Mouse (Mus musculus): Measurements from ENCODE around the gene F2. TPM values are rescaled to one million over a fixed set of nuclear protein-coding genes. Genes with fewer than 3 reads are reported as not detected.

The F2 gene
- polyA plus RNA-seq, 1 experiment, result not detected

DNA sequence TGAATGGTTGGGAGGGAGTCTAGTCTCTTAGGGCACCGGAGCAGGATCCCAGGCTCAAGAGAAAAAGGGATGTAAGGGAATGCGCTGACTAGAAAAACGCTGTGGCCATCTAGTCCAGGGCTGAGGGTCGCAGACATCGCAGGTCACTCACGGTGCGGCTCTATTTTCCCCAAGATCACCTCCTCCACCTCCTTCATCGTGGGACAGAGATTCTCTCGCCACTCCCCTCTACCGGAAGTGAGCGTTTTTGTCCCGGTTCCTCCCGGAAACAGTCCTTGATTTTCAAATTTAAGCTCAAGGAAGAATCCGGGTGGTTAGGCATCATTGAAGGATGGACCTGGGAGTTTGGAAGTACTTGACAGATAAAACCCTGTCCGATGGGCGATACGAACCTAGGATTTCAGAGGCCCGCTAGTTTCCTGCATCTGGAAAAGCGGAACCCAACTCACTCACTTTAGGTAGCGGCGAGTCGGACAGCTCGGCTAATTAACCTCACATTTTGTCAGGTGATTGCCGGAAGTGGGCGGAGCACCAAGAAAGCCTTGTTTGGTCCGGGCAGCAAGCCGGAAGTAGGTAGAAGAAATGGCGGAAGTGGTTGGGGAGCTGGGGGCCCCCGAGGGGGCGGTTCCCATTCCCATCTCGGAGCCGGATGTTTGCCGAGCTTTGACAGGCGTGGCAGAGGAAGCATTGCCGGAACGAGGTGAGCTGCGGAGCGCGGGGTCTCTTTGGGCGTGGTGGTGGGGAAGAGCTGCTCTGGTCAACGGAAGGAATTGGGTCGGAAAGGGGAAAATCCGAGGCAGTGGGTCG is 13.5 kb upstream of the F2 start, which contains the start of the genes Zfp408 and Arhgap1:
Gene Zfp408 (minus strand): TSS at position 239 of the 807 bp plus-strand sequence.
Gene Arhgap1 (plus strand): TSS at position 308 of the 807 bp plus-strand sequence.
- peaks cover 4% of the 10 kb centered on the region; the same call in 1 of the 2 replicates for H3K4me1 ChIP-seq (ENCODE audit: control insufficient read depth, insufficient read depth, low read length)

GRCm38 (mm10) chr2:91649152-91649551 is 12.9 kb upstream of the F2 start:
- no peak for TF ChIP-seq POLR2A (IDR thresholded peaks at IDR 0.05; ENCODE audit: borderline replicate concordance, low read depth, low read length)
- TF ChIP-seq CTCF (IDR thresholded peaks at IDR 0.05; ENCODE audit: low read depth, low read length), result no peak
- Histone ChIP-seq H3K4me3 (ENCODE audit: insufficient read depth, low read length) (peak overlapping the region; percentile 96), H3K4me1 (ENCODE audit: control insufficient read depth, insufficient read depth, low read length) (peaks cover 4% of the 10 kb centered on the region; the same call in 1 of the 2 replicates), H3K27ac (ENCODE audit: insufficient read depth, low read depth, low read length) (peak overlapping the region; percentile 92; the same call in 1 of the 2 replicates)

More for the DNA sequence above, 13.5 kb upstream of the F2 start, which contains the start of the genes Zfp408 and Arhgap1:
- TF ChIP-seq CTCF (IDR thresholded peaks at IDR 0.05; ENCODE audit: low read depth, low read length) (no peak), POLR2A (IDR thresholded peaks at IDR 0.05; ENCODE audit: borderline replicate concordance, low read depth, low read length) (no peak)
- Histone ChIP-seq H3K27ac (ENCODE audit: insufficient read depth, low read depth, low read length) (peak within 1 kb of the TSS; percentile 92), H3K4me3 (ENCODE audit: insufficient read depth, low read length) (peak within 1 kb of the TSS; percentile 96)

DNA sequence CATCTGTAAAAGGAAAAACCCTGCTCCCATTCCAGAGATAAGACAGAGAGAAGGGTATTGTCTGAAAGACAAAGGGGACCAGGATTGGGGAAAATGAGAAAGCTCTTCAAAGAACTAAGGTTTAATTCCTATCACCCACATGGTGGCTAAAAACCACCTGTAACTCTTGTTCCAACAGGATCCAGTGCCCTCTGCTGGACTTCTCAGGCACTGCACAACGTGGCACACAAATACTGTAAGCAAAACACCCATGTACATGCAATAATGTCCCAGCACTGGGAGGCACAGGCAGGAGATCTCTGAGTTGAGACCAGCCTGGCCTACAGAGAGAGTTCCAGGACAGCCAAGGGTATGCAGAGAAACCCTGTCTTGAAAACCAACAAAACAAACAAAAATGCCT is 10.5 kb upstream of the F2 start:
- peaks cover 2% of the 10 kb centered on the region; the same call in 1 of the 2 replicates for H3K4me1 ChIP-seq (ENCODE audit: control insufficient read depth, insufficient read depth, low read length)
- H3K4me3 ChIP-seq (ENCODE audit: insufficient read depth, low read length), result no peak overlapping the region
- TF ChIP-seq CTCF (IDR thresholded peaks at IDR 0.05; ENCODE audit: low read depth, low read length) (peak; percentile 58), POLR2A (IDR thresholded peaks at IDR 0.05; ENCODE audit: borderline replicate concordance, low read depth, low read length) (no peak)
- no peak overlapping the region for H3K27ac ChIP-seq (ENCODE audit: insufficient read depth, low read depth, low read length)

DNA sequence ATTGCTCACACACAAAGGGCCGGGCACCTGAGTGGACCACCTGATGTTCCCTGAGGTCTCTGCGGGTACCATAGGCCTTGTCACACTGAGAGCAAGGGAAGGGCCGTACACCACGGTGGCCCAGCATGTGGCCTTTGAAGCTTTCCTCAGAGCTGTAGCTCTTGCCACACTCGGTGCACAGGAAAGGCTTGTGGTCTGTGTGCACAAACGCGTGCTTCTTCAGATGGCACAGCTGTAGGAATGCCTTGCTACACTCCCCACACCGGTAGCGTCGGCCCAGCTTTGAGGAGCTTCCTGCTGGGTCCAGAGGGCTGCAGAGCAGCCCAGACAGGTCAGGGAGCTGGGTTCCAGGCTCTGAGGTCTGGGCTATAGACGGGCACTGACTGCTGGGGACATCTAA is 9.6 kb upstream of the F2 start:
- TF ChIP-seq POLR2A (IDR thresholded peaks at IDR 0.05; ENCODE audit: borderline replicate concordance, low read depth, low read length) (no peak), CTCF (IDR thresholded peaks at IDR 0.05; ENCODE audit: low read depth, low read length) (no peak)
- Histone ChIP-seq H3K4me1 (ENCODE audit: control insufficient read depth, insufficient read depth, low read length) (no peaks in the 10 kb centered on the region), H3K27ac (ENCODE audit: insufficient read depth, low read depth, low read length) (no peak overlapping the region), H3K4me3 (ENCODE audit: insufficient read depth, low read length) (no peak overlapping the region)

DNA sequence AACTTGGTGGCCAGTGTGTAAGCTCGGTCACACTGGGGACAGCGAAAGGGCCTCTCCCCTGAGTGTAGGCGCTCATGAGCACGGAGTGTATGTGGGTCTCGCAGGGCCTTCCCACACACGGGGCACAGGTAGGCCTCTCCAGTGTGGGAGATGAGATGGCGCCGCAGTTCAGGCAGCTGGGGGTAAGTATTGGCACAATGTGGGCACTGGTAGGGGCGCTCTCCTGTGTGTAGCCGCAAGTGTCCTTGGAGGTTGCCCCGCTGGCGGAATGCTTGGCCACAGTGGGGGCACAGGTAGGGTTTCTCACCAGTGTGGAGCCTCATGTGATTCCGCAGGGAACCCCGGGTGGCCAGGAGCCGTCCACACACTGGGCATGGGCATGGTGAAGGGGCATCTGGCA is 9.1 kb upstream of the F2 start:
- Histone ChIP-seq H3K27ac (ENCODE audit: insufficient read depth, low read depth, low read length) (no peak overlapping the region), H3K4me1 (ENCODE audit: control insufficient read depth, insufficient read depth, low read length) (no peaks in the 10 kb centered on the region), H3K4me3 (ENCODE audit: insufficient read depth, low read length) (no peak overlapping the region)
- TF ChIP-seq CTCF (IDR thresholded peaks at IDR 0.05; ENCODE audit: low read depth, low read length) (no peak), POLR2A (IDR thresholded peaks at IDR 0.05; ENCODE audit: borderline replicate concordance, low read depth, low read length) (no peak)

DNA sequence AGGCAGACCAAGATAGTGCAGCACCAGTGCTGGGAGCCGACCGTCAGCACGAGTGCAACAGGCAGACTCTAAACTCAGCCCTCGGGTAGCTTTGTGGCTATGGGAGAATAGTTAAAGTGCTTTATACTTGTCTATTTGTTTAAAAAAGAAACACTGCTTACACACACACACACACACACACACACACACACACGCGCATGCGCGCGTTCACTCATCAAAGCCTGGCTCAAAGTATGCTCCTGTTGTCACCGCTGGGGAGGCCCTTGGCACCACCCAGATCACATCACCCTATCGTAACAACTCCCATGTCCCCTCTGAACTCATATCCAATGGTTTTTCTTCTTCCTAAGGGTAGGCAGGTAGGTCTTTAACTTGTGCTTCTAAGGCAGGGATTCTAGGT is 7.8 kb upstream of the F2 start:
- no peak for TF ChIP-seq POLR2A (IDR thresholded peaks at IDR 0.05; ENCODE audit: borderline replicate concordance, low read depth, low read length)
- TF ChIP-seq CTCF (IDR thresholded peaks at IDR 0.05; ENCODE audit: low read depth, low read length), result no peak
- Histone ChIP-seq H3K4me3 (ENCODE audit: insufficient read depth, low read length) (no peak overlapping the region), H3K4me1 (ENCODE audit: control insufficient read depth, insufficient read depth, low read length) (no peaks in the 10 kb centered on the region), H3K27ac (ENCODE audit: insufficient read depth, low read depth, low read length) (no peak overlapping the region)

- no peak for TF ChIP-seq POLR2A (IDR thresholded peaks at IDR 0.05; ENCODE audit: borderline replicate concordance, low read depth, low read length)
- no peak for TF ChIP-seq CTCF (IDR thresholded peaks at IDR 0.05; ENCODE audit: low read depth, low read length)
- Histone ChIP-seq H3K27ac (ENCODE audit: insufficient read depth, low read depth, low read length) (no peak overlapping the region), H3K4me1 (ENCODE audit: control insufficient read depth, insufficient read depth, low read length) (no peaks in the 10 kb centered on the region), H3K4me3 (ENCODE audit: insufficient read depth, low read length) (no peak overlapping the region)
These were observed 6.7 kb upstream of the F2 start for GRCm38 (mm10) chr2:91642825-91643415.

DNA sequence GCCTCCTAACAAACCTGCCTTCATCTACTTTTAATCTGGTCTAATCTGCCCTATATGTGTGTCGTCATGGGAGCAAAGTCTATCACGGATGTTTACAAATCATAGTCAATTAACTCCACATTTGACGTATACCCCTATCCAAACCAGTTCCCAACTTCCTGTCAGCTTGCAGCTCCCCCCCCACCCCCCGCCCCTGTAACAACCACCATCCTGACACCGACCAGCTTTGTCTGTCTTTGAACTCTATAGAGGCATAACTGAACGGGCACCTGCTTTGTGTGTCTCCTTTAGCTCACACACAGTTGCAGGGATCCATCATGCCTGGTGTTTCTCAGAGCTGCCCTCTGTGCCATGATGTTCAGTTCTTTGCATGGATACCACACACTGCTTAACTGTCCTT is 2.7 kb upstream of the F2 start:
- Histone ChIP-seq H3K4me1 (ENCODE audit: control insufficient read depth, insufficient read depth, low read length) (peaks cover 6% of the 10 kb centered on the region; the same call in 1 of the 2 replicates), H3K4me3 (ENCODE audit: insufficient read depth, low read length) (no peak overlapping the region), H3K27ac (ENCODE audit: insufficient read depth, low read depth, low read length) (no peak overlapping the region)
- TF ChIP-seq POLR2A (IDR thresholded peaks at IDR 0.05; ENCODE audit: borderline replicate concordance, low read depth, low read length), result no peak
- TF ChIP-seq CTCF (IDR thresholded peaks at IDR 0.05; ENCODE audit: low read depth, low read length), result no peak

- no peak for TF ChIP-seq CTCF (IDR thresholded peaks at IDR 0.05; ENCODE audit: low read depth, low read length)
- TF ChIP-seq POLR2A (IDR thresholded peaks at IDR 0.05; ENCODE audit: borderline replicate concordance, low read depth, low read length), result no peak
- Histone ChIP-seq H3K4me1 (ENCODE audit: control insufficient read depth, insufficient read depth, low read length) (peaks cover 6% of the 10 kb centered on the region; the same call in 1 of the 2 replicates), H3K4me3 (ENCODE audit: insufficient read depth, low read length) (no peak overlapping the region), H3K27ac (ENCODE audit: insufficient read depth, low read depth, low read length) (no peak overlapping the region)
These were observed 619 bp upstream of the F2 start for GRCm38 (mm10) chr2:91636727-91637338.

Data from bone marrow macrophage, adult 2 months (primary cell).